7 mouse cellular contexts compared by ENCODE assay signal in genomic region chr1:153481025-153481412, GRCm38 (mm10). TPM values are rescaled to one million over a fixed set of nuclear protein-coding genes. Genes with fewer than 3 reads are reported as not detected.
"Had no signal": no experiment of that assay in that cellular context is flagged by ENCODE, and none has a peak within 500 bp of the region (broad histone marks: within the 10 kb centered on the region; RNA-seq: fewer than 3 reads in every experiment).

No protein-coding gene starts in this region.

- H3K4me3 ChIP-seq: hindbrain, embryonic 15.5 days; limb, embryonic 15.5 days; neural tube, embryonic 13.5 days had no signal

- DNase-seq: layer of hippocampus, adult 9-11 months had no signal

- H3K27me3 ChIP-seq: hindbrain, embryonic 15.5 days; limb, embryonic 15.5 days; neural tube, embryonic 13.5 days had no signal

- H3K9me3 ChIP-seq: hindbrain, embryonic 15.5 days; limb, embryonic 15.5 days; neural tube, embryonic 13.5 days had no signal

- H3K9ac ChIP-seq: hindbrain, embryonic 15.5 days; limb, embryonic 15.5 days; liver, embryonic 14.5 days; neural tube, embryonic 13.5 days had no signal

- H3K27ac ChIP-seq: hindbrain, embryonic 15.5 days; kidney, postnatal 0 days; limb, embryonic 15.5 days; liver, embryonic 14.5 days; neural tube, embryonic 13.5 days had no signal

- H3K4me2 ChIP-seq: hindbrain, embryonic 15.5 days; limb, embryonic 15.5 days; neural tube, embryonic 13.5 days had no signal

RNA-seq across cellular contexts. Expression of gene Shcbp1l, which starts 56.1 kb away (rescaled TPM):
- total RNA-seq: monocyte, adult 5-6 weeks had no signal
